Mouse (Mus musculus) R1 (cell line): Measurements from ENCODE around the gene Dkk3.
"Not testable (repeated sequence)": the region's sequence is repeated elsewhere in the genome, so short reads cannot be mapped to it uniquely, and the experiment has no call there.

Experiments
- DNase-seq: peaks from one replicate; pipeline ENCODE4 v3.0.0-alpha.2; 2018; ENCODE audit warnings: low read depth, low spot score

The Dkk3 gene

GRCm38 (mm10) chr7:112169955-112170692, 11.3 kb upstream of the Dkk3 start:
- no peak for DNase-seq

GRCm38 (mm10) chr7:112165593-112165992, 6.7 kb upstream of the Dkk3 start:
- DNase-seq: no peak

GRCm38 (mm10) chr7:112165032-112165431, 6.2 kb upstream of the Dkk3 start:
- DNase-seq: not testable (repeated sequence)

- DNase-seq: no peak
These were observed 5.6 kb upstream of the Dkk3 start for GRCm38 (mm10) chr7:112164430-112164829.

GRCm38 (mm10) chr7:112159835-112160234, 978 bp upstream of the Dkk3 start:
- DNase-seq: peak; percentile 38

GRCm38 (mm10) chr7:112158316-112158741, 528 bp downstream of the Dkk3 start:
- DNase-seq: peak; percentile 42

GRCm38 (mm10) chr7:112157584-112158315, 1.1 kb downstream of the Dkk3 start:
- peak; percentile 16 for DNase-seq

GRCm38 (mm10) chr7:112155194-112155593, 3.7 kb downstream of the Dkk3 start:
- no peak for DNase-seq

GRCm38 (mm10) chr7:112154445-112154844, 4.4 kb downstream of the Dkk3 start:
- no peak for DNase-seq

GRCm38 (mm10) chr7:112149113-112149512, 9.7 kb downstream of the Dkk3 start:
- no peak for DNase-seq

- no peak for DNase-seq
These were observed 10.9 kb downstream of the Dkk3 start for GRCm38 (mm10) chr7:112147979-112148378.

- DNase-seq: no peak
These were observed 14.1 kb downstream of the Dkk3 start for GRCm38 (mm10) chr7:112144646-112145179.

- DNase-seq: no peak
These were observed 14.9 kb downstream of the Dkk3 start for GRCm38 (mm10) chr7:112143978-112144377.

- no peak for DNase-seq
These were observed 15.8 kb downstream of the Dkk3 start for GRCm38 (mm10) chr7:112143090-112143500.

- DNase-seq: no peak
These were observed 16.2 kb downstream of the Dkk3 start for GRCm38 (mm10) chr7:112142616-112143015.

- DNase-seq: no peak
These were observed 18.1 kb downstream of the Dkk3 start for GRCm38 (mm10) chr7:112140725-112141124.

- DNase-seq: peak; percentile 55
These were observed 20.1 kb downstream of the Dkk3 start for GRCm38 (mm10) chr7:112138509-112139405.

- DNase-seq: no peak
These were observed 20.7 kb downstream of the Dkk3 start for GRCm38 (mm10) chr7:112138168-112138508.

- DNase-seq: no peak
These were observed 22.3 kb downstream of the Dkk3 start for GRCm38 (mm10) chr7:112136537-112136936.

GRCm38 (mm10) chr7:112135161-112135560, 23.7 kb downstream of the Dkk3 start:
- DNase-seq: no peak

GRCm38 (mm10) chr7:112133277-112133676, 25.6 kb downstream of the Dkk3 start:
- DNase-seq: no peak

GRCm38 (mm10) chr7:112132005-112132404, 26.9 kb downstream of the Dkk3 start:
- DNase-seq: no peak
